Mouse (Mus musculus): Measurements from ENCODE around the gene Clic3.
"Not testable (repeated sequence)": the region's sequence is repeated elsewhere in the genome, so short reads cannot be mapped to it uniquely, and the experiment has no call there.

DNA sequence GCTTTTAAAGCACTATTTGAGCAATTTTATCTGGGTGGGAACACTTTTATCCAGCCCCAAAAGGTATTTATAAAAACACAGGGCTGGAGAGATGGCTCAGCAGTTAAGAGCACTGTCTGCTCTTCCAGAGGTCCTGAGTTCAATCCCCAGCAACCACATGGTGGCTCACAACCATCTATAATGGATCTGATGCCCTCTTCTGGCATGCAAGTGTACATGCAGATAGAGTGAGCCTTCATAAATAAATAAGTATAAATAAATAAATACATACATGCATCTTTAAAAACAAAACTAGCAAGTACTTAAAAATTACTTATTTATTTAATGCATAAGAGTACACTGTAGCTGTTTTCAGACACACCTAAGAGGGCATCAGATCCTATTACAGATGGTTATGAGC is 43.2 kb upstream of the Clic3 start:
- not testable (repeated sequence) for TF ChIP-seq ZNF384 (IDR thresholded peaks at IDR 0.05; ENCODE audit: low read depth, low read length); MAFK (IDR thresholded peaks at IDR 0.05; ENCODE audit: insufficient read depth, low read depth, low read length)

Measured in ES-E14 (cell line).